Mouse (Mus musculus): Measurements from ENCODE around the gene Fkbp6.

The Fkbp6 gene

DNA sequence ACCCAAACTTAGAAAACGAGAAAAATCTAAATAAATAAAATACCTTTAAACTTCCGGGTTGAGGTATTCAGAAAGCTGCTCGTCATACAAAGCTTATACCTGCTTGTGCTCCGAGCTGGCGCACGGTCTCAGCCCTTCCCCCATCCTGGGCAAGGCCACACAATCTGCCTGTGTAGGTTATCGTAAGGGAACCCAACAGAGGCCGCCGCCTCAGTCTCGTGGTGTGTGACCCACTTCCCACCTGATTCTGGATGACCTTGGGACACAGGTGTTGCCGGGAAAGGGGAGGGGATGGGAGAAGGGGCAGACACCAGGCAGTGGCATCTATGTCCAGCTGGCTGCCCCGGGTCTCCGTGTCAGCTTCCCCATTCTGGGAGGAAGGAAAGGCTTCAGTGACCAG lies 1.8 kb upstream of the Fkbp6 start:
- DNase-seq = no peak

- no peak for DNase-seq
Observed at GRCm38 (mm10) chr5:135347511-135348011, 2.3 kb downstream of the Fkbp6 start.

GRCm38 (mm10) chr5:135346430-135346829 lies 3.4 kb downstream of the Fkbp6 start:
- DNase-seq = no peak

DNA sequence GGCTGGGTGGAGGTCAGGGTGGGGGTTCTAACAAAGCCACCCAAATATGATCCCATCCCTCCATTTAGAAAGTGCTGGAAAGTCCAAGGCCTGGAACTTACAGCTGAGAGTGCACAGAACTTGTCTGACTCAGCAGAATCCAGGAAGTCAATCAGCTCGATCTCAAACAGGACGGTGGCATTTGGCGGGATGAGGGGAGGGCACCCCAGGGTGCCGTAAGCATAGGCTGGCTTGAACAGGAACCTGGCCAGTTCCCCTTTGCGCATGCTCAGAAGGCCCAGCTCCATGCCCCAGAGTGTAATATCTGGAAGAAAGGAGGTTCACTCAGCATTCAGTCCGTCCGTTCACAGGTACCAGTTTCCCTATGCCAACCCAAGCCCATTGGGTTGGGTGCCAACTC lies 3.9 kb downstream of the Fkbp6 start:
- DNase-seq = no peak

DNA sequence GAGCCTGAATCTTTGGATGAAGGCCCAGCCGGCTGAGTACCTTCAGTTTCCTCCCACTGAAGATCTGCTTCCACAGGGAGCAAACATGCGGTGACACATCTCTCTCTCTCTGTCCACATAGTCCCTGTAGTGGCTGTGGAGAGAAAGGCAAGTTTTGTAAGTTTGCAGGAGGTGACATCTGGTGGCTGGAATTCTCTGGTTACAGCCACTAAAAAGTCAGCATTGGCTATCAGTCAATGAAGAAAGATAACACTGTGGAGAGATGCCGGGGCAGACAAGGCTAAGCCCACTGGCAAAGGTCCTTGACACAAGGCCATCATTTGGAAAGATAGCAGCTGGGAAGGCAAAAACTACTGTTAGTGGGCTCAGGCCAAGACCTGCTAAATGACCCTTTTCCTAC lies 12.3 kb downstream of the Fkbp6 start:
- no peak for DNase-seq

DNA sequence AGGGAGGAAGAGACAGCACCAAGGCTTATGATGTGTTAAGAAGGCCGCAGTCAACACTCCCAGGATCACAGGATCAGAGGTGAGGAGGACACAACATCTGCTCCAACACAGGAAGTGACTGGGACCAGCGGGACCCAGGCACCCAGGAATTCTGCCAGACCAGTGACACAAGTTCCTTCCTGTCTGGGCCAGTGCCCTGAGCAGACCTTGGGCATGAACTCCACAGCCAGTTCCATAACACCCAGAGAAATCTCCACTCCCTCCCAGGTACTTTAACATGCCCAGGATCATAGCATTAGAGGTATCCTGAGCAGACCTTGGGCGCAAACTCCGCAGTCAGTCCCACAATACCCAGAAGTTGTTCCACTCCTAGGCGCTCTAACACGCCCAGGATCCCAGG lies 18.7 kb downstream of the Fkbp6 start:
- no peak for DNase-seq

DNA sequence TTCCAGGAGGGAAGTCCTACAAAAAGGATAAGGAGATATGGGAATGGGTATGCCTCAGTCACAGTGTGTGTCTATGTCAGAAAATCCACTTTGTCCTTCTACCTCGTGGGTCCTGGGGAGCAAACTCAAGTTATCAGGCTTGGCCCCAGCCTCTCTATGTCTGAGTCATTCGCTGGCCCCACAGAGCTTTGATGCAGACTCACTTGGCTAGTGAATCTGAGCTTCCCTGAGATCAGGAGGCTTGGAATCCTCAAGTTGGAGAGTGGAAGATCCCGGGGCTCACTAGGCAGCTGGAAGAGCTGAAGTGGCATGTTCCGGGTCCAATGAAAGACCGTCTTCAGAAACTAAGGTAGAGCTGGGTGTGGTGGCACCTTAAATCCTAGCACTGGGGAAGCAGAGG lies 19.6 kb downstream of the Fkbp6 start:
- no peak for DNase-seq

- no peak for DNase-seq
Observed at GRCm38 (mm10) chr5:135329471-135329870, 20.4 kb downstream of the Fkbp6 start.

DNA sequence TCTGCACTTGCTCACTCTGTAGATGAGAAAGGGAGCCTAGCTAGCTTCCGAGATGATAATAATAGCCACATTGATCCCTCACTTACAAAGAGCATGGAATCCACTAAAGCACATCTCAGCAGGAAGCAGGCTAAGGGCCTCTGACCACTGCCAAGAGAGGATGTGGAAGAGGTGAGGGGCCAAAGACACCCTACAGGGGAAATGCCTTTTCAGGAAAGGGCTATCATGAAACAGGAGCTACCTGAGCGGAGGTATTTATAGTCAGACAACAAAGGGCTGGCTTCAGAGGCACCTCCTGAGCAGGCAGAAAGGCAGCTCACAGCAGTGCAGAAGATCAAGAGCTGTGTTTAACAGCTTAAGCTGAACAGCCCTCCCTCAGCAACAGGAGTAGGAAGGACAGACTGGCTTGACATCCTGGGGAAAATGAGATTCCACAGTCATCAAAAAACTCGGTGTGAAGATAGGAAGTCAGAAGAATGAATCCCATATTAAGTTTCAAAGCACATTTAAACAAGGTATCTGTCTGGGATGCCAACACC lies 23.7 kb downstream of the Fkbp6 start:
- no peak for DNase-seq

DNA sequence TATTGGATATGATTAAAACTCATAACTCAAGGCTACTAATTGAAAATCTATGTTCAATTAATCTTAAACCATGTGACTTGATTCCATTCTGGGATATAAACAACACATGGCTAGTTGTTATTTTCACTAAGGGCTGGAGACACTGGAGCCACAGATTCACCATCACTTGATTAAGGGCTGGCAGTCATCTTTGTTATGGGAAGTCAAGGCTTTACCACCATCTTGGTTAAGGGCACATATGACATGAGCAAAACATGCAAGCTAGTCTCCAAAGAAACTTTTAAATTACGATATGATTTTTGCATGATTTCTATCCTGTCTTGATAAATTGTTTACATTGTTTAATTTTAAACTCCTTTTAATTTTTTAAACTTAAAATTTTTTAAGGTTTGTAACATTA lies 27.6 kb downstream of the Fkbp6 start:
- DNase-seq = no peak

GRCm38 (mm10) chr5:135319856-135320255 lies 30.0 kb downstream of the Fkbp6 start:
- no peak for DNase-seq

DNA sequence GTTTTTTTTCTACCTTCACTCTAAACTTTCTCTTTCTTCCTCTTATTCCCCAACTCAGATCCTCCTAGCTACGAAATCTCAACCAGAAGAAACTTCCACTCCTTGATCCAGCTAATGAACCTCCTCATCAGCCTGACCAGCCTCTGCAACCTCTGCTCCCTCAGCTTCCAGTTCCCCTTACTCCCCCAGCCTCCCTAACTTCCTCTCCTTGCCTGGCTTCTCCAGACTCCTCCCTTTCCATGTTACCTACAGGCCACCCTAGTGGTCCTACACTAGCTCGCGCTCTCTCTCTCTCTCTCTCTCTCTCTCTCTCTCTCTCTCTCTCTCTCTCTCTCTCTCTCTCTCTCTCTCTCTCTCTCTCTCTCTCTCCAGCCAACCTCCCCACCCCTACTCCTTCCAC lies 33.7 kb downstream of the Fkbp6 start:
- no peak for DNase-seq

- DNase-seq = no peak
Observed at GRCm38 (mm10) chr5:135306321-135306965, 43.4 kb downstream of the Fkbp6 start.

DNA sequence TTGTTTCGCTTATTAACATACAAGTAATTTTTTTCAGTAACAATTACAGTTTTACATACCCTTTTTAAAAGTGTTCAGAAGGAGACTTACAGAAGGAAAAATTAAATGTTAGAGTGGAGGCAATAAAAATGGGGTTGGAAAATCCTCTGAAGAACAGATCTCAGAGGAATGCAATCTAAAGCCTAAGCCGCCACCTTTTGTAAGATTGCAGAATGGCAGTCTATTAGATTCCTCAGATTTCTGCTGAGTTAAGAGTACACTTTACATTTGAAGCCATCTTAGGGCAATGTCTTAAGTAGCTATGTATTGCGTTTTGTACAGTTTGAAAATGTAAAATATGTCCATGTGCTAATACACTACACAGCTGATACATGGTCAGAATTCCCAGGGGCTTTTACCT lies 47.4 kb downstream of the Fkbp6 start:
- no peak for DNase-seq

DNA sequence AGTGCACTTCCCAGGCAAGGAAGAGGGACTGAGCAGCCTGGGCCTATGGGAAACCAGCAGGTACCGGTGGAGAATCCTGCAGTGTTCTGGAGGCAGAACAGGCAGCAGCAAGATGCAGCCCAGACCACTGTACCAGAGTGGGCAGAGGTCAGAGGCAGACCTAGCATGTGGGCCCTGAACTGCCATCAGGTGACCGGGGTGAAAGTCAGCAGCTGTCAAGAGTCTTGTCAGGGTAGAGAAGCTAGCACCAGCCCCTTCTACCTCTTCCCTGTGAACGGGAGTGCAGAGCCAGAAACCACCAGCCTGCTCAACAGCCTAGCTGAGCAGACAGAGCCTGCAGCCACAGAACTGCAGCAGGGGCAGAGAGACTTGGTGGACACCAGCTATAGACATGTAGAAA lies 47.9 kb downstream of the Fkbp6 start:
- no peak for DNase-seq

DNA sequence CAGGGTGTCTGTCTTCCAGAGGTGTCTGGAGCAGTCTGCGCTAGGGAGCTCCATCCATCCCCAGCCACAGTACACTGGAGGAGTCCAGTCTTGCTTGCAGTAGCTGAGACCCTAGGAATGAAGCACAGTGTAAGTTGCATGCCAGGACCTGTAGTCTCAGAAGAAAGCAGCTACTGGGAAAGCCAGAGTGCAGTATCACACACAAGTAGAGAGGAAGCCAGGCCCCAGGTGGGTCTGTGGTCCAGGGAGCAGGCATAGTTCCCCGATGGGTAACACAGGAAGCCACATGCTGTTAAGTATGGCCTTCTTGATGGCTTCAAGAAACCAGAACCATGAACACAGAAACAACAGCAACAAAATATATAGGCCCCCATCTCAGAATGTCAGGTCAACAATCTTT lies 57.8 kb downstream of the Fkbp6 start:
- DNase-seq = no peak

DNA sequence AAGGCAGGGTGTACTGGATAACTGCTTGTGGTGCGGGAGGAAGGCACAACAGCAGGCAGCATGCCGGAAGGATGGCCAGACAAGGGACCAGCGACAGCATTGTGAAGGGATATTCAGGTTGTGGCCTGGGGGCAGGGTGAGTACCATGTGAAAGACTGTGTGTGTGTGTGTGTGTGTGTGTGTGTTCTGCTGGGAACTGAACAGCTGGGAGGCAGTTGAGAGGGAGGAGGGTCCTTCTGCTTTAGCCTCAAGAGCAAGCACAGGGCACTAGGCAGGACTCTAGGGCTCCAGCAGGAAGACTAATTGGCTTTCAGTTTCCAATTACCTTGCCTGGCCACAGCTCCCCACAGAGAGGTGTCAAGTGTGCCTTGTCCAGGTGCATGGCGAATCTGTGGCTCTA lies 58.7 kb downstream of the Fkbp6 start:
- DNase-seq = no peak

DNA sequence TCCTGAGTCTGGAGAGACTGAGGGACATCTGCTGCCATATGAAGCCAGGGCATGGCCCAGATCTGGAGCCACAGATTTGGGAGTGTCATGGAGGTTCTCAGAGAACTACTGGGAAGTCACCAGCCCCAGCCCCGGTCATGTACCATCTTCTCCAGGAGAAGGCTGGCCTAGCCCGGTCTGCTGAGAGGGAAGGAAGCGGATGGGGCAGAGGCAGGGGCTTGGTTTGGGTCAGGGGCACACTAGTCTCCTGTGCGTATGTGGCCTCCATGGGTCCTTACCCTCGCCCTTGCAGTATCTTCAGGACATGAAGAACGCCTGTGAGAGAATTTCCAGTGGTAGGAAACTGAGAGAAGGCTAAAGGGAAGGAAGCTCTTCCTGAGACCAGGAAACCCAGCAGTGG lies 59.1 kb downstream of the Fkbp6 start:
- DNase-seq = no peak

- DNase-seq = no peak
Observed at GRCm38 (mm10) chr5:135286926-135287325, 62.9 kb downstream of the Fkbp6 start.

GRCm38 (mm10) chr5:135286185-135286584 lies 63.7 kb downstream of the Fkbp6 start:
- peak; percentile 70 for DNase-seq

GRCm38 (mm10) chr5:135285211-135285610 lies 64.6 kb downstream of the Fkbp6 start:
- DNase-seq = no peak

GRCm38 (mm10) chr5:135280226-135280625 lies 69.6 kb downstream of the Fkbp6 start:
- no peak for DNase-seq

- no peak for DNase-seq
Observed at GRCm38 (mm10) chr5:135276597-135276996, 73.2 kb downstream of the Fkbp6 start.

DNA sequence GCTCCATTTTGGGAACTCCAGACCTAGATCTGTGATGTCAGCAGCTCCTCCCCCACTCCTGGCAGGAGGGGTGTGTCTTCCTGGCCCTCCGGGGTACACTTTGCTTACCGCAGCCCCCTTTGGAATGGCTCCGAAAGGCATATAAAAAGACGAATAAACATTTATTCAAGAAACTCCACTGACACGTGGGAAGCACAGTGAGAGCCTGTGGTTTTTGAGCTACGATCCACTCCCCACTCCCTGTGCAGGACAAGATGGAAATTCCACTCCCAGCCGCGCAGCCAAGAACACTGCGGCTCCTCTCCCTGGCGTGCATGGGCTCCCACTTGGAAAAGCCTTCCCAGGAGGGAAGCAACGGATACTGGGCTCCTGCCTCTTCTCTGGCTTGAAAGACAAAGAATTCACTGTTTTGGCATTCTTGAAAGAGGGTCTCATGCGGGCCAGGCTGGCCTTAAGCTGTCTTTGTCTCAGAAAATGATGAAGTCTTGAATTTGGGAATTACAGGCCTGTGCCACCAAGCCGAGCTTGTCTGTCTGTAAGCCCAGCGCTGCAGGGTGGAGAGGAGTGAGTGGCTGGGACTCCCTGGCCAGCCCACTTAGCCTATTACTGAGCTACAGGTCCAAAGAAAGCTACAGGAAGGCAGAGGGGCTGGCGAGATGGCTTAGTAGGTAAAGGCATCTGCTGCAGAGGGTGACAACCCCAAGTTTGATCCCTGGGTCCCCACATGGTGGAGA lies 75.0 kb downstream of the Fkbp6 start:
- DNase-seq = no peak

Data from thymus, postnatal 36 days (tissue).